Mouse (Mus musculus) spleen, embryonic (tissue): Measurements from ENCODE around the gene Tax1bp3.

Experiments
- CTCF ChIA-PET: fragments of 350-600 bp; sonication (Branson Sonifier 250); formaldehyde crosslinking; loops from one replicate; lab custom pipeline; 2022; lab: Charles Lee

The Tax1bp3 gene

DNA sequence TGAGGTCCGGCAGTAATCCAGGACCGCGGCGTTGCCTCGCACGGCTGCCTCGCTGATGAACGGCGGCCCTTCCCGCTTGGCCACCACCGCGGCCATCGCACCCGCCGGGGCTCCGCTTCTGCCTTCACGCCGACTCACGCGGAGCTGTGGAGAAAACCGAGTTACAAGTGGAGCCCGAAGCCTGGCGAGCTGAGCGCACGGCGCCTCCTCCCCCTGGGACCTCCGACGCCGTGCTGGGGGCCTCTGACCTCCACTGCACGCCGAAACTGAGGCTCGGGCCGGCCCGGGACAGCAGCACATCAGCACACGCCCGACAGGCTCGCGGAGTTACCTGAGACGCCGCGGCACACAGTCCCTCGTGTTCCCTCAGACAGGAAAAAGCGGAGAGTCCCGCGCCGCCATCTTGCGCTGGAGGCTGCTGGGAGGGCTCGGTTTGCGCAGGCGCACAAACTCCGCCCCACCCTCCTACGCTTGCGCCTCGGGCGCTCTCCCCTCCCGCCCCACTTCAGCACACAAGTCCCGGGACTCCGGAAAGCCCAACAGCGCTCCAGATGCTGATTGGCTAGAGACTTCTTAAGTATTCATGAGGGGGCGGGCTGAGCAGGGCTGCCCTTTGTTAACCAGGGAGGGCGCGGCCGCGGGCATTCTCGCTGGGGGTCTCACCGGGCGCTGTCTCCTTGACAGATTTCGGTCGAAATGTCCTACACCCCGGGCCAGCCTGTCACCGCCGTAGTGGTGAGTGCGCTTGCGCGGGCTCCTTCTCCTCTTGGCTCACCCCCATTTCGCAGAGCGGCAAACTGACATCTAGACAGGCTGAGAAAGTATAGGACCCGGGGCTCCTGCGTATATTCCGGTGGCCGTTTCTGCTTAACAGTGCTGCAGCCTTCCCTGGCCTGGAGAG lies at the start of gene Tax1bp3, which contains the start of gene Emc6:
Gene Tax1bp3, plus strand, starts transcription at position 476 of the 901 bp plus-strand sequence.
Gene Emc6, minus strand, starts transcription at position 430 of the 901 bp plus-strand sequence.
- CTCF ChIA-PET, result no interaction called here

DNA sequence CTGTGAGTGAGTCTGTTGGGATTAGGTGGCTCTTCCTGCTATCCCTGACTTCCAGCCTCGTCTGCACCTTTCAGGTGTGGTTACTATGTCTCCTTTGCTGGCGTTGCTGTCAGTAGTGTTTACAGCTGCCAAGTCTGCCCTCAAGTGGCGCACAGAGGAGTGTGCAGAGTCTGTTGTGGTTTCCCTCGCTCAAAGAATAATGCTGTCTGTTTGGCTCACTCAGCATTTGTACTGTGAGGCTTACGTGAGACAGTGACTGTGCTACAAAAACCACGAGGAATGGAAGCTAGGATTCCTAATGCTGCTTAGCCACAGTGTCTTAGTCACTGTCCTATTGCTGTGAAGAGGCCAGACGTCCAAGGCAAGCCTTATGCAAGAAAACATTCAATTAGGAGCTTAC lies 45.9 kb upstream of the Tax1bp3 start:
- CTCF ChIA-PET, result no interaction called here

DNA sequence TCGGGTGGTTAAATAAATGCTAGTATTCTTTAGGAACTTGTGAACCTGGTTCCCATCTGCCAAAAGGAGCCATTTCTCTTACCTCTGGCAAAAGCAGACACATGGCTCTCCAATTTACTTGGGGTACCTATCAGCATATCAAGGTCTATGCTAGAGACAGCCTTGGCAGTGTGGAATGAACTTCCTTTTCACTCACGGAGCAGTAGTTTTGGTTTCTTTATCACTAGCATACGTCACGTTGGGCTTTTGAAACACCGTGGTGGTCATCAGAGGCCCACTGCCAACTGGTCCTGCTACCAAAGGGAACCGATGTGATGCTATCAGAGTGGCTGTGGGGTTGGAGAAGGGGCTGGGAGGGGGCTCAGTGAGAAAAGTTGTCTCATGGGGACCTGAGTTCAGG lies 43.9 kb upstream of the Tax1bp3 start:
- CTCF ChIA-PET, result no interaction called here

DNA sequence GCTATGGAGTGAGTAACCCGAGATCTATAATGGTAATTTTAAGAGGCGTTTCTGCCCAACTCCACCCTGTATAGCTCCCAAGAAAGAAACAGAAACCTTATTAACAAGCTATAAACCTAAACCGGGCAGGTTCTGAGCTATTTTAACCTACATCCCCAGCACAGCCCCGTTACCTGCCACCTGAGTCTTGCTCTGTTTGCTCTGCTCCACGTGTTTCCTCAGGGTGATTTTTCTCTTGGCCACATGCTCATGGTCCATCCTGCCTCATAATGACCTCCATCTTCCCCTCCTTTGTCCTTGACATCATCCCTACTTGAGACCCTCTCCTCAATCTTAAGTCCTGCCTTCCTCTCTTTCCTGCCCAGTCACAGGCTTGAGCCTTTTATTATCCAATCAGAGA lies 42.7 kb upstream of the Tax1bp3 start:
- CTCF ChIA-PET, result no interaction called here

DNA sequence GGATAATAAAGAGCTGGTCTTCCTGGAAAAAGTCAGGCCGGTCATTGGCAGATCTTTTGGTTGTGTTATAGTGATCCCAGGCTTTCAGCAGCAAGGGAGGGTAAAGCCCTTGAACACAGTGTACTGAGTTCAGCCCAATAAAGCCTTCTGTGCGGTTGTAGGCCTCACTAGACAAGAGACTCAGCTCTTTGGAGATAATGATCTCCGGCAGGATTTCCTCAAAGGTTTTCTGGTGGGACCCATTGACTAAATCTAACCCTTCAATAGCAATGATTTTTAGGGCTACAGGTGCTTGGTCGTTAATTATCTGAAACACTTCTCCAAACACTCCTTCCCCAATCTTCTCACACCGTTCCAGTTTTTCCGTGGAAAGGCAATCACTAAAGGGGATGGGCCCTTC lies 40.3 kb upstream of the Tax1bp3 start:
- CTCF ChIA-PET, result no interaction called here

- CTCF ChIA-PET, result no interaction called here
Measured at GRCm38 (mm10) chr11:73137116-73137515, 39.8 kb upstream of the Tax1bp3 start.

DNA sequence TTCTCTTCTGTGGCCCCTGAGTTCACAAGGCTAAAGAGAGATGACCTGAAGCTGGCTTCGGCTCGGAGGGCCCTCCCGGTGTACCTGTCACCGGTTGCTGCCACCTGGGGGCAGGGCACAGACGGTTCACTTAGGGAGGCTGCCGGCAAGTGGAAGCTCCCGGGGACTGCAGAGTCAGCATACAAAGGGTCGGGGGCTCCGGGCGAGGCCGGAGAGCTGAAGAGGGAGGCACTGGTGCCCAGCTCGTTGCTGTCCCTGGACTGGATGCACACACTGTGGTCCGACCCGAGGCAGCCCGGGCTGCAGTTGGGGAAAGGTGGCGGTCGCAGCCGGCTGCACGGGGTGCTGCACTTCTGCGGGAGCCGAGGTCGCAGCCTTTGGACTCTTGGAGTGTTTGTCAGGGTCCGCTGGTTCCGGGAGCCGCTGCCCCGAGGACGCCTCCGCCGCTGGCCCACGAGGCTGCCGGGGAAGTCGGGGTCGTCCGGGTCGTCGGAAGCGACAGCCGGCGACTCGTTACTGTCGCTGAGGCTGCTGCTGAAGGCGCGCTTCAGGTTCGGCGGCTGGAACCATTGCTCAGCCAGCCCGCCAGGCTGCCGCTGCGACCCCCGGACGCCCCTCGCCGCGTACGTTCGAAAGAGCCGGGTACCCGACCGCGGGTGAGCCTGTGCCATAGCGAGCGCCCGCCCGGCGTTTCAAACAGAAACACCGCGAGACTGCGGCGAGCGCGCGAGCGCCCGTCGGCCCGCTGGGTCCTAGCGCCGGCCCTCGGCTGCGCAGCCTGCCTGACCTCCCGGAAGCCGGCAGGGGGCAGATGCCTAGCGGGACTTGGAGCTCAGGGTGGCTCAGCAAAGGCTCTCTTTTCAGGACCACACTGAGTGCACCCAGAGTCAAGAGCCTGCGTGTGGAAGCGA lies 39.0 kb upstream of the Tax1bp3 start, which contains the start of gene Haspin:
Gene Haspin, minus strand, starts transcription at position 704 of the 911 bp plus-strand sequence.
- CTCF ChIA-PET, result no interaction called here

- CTCF ChIA-PET, result no interaction called here
Measured at GRCm38 (mm10) chr11:73144261-73144681, 32.6 kb upstream of the Tax1bp3 start.

GRCm38 (mm10) chr11:73146026-73146974 lies 30.6 kb upstream of the Tax1bp3 start:
- CTCF ChIA-PET, result no interaction called here

GRCm38 (mm10) chr11:73146975-73147365 lies 29.9 kb upstream of the Tax1bp3 start:
- CTCF ChIA-PET, result no interaction called here

DNA sequence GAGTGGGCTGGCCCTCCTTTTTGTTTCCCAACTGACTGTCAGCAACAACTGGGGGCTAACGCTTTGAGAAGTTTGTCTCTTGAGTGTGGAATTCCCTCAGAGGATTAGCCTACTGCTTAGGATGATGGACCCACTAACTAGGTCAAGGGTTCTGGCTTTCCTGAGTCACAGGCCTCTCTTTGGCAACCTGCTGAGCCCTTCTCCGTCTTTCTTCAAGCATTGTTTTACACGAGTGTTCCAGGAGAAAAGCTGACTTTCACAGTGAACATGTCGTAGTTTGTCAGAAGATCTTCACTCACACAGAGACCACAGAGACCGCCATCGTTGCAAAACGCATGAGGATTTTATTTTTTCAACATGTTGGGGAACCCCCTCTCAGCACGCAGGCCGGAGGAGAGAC lies 28.7 kb upstream of the Tax1bp3 start:
- CTCF ChIA-PET, result no interaction called here

DNA sequence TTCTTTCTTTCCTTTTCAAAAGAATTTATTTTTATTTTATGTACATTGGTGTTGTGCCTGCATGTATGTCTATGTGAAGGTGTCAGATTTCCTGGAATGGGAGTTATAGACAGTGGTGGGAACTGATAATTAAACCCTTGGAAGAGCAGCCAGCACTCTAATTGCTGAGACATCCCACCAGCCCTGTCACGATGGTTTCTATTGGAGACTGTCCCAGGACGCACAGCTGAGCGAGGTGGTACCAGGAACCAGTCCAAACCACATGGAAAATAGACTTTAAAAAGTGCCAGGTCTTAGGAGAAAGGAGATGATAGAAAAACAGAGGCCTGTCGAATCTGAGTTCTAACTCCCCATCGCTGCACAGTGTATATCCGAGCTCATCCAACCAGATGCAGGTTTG lies 21.8 kb upstream of the Tax1bp3 start:
- CTCF ChIA-PET, result no interaction called here

- CTCF ChIA-PET, result interaction anchor here (0.7 kb wide), 1 partner anchor 60 kb away, joined by 5 read pairs; no protein-coding TSS in a partner anchor
Measured at GRCm38 (mm10) chr11:73159957-73160810, 16.7 kb upstream of the Tax1bp3 start, which contains the start of gene P2rx5. Gene P2rx5 (plus strand): TSS chr11:73160421.

GRCm38 (mm10) chr11:73160811-73161200 lies 16.1 kb upstream of the Tax1bp3 start:
- CTCF ChIA-PET, result interaction anchor here (0.7 kb wide), 1 partner anchor 61 kb away, joined by 5 read pairs; no protein-coding TSS in a partner anchor

- CTCF ChIA-PET, result no interaction called here
Measured at GRCm38 (mm10) chr11:73161616-73162015, 15.3 kb upstream of the Tax1bp3 start.

- CTCF ChIA-PET, result no interaction called here
Measured at GRCm38 (mm10) chr11:73162284-73162683, 14.6 kb upstream of the Tax1bp3 start.

DNA sequence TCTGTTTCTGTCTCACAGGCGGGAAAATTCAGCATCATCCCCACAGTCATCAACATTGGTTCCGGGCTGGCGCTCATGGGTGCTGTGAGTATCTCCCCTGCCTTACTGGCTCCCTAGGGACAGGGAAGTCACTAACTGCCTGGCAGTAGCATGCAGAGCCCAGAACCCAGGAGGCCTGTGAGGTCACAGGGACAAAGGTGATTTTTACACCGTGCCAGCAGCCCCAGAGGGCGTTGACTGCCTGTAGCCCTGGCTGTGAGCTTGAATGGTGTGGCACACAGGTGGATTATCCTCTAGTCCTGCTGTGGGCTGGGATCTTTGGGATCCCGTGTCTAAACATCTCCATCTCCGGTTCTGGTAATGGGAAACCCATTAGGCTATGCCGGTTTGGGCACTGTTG lies 8.8 kb upstream of the Tax1bp3 start:
- CTCF ChIA-PET, result no interaction called here

GRCm38 (mm10) chr11:73168576-73168975 lies 8.3 kb upstream of the Tax1bp3 start:
- CTCF ChIA-PET, result no interaction called here

DNA sequence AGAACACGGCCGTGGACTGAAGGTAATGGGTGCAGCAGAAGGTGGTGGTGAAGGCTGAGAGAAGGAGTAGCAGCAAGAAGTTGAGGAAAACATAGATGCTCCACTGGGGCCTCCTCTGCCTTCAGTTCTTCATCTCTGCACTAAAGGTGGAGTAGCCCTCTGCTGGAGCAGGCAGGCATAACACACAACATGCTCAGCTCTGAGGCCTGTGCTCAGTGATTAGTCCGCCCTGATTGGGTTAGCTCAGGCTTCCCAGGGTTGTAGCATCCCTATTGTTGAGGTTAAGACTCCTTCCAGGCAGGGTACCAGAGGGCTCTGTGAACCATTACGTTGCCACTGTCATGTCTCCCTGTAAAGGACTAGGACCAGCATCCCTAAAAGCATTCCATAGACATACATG lies 7.7 kb upstream of the Tax1bp3 start:
- CTCF ChIA-PET, result no interaction called here

DNA sequence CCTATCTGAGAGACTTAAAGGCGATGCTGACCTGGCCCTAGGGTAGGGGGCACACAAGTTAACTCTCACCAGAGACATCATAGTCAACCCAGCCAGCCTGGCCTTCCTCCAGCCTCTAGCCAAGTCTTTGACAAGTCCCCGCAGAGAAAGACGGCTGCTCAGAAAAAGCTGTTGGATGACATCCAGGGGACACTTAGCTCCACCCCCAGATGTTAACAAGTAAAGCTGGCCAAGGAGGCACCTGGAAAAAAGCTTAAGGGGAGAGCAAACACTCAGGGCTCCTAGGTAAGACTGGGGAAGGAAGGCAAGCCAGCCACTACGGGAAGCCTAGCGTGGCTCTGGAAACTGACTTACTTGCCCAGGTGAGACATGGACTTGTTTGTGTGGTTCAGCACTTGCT lies 4.7 kb upstream of the Tax1bp3 start:
- CTCF ChIA-PET, result no interaction called here
